14 mouse cellular contexts compared by ENCODE assay signal in the genomic region with DNA sequence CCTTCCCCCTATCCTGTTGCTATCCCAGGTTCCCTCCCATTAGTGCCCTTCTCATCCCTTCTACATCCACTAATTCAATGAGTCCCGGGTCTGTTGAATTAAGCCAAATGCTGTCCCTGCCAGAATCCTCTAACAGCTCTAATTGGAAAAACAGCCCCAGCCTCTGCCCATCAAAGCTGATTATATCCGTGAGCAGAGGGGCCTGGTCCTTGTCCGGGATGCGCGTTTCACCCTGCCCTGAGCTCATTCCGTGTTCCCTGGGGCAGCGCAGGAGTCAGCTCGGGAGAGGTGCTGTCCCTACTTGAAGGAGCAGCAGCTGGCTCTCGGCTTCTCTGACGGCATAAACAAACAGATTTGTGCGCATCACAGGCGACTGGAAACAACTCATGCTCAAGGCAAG.
DNase-seq lines count a peak whose midpoint lies in the region; ATAC-seq and TF ChIP-seq lines count a peak whose summit lies in the region.
"Had no signal": no experiment of that assay in that cellular context is flagged by ENCODE, and none has a peak within 500 bp of the region (broad histone marks: within the 10 kb centered on the region; RNA-seq: fewer than 3 reads in every experiment).

No protein-coding gene starts in this region.

- H3K4me3 ChIP-seq in intestine, embryonic 14.5 days (ENCODE audit: low read depth, low read length): no peak overlapping the region
- H3K4me3 ChIP-seq in intestine, postnatal 0 days (ENCODE audit: low read depth, low read length): no peak overlapping the region
- H3K4me3 ChIP-seq in midbrain, embryonic 14.5 days (replicated peaks; ENCODE audit: low read depth, low read length): no peak overlapping the region

- peak overlapping the region; percentile 35; the same call in 1 of the 2 replicates for H3K27ac ChIP-seq in intestine, embryonic 14.5 days (ENCODE audit: low read depth)
- H3K27ac ChIP-seq in intestine, postnatal 0 days (ENCODE audit: low read depth, low read length): no peak overlapping the region
- peak overlapping the region; percentile 41; the same call in 1 of the 2 replicates for H3K27ac ChIP-seq in midbrain, embryonic 14.5 days (replicated peaks; ENCODE audit: low read depth, low read length)
- H3K27ac ChIP-seq: liver, embryonic 14.5 days had no signal

- no peak overlapping the region for H3K9ac ChIP-seq in intestine, embryonic 14.5 days (ENCODE audit: low read length)
- H3K9ac ChIP-seq in intestine, postnatal 0 days (ENCODE audit: low read depth, low read length): no peak overlapping the region
- H3K9ac ChIP-seq in midbrain, embryonic 14.5 days (replicated peaks; ENCODE audit: low read length): no peak overlapping the region
- H3K9ac ChIP-seq: forebrain, postnatal 0 days; liver, embryonic 14.5 days had no signal

- no peaks in the 10 kb centered on the region for H3K36me3 ChIP-seq in intestine, embryonic 14.5 days (ENCODE audit: control insufficient read depth, insufficient read depth, low read length)
- no peaks in the 10 kb centered on the region for H3K36me3 ChIP-seq in intestine, postnatal 0 days (ENCODE audit: control insufficient read depth, insufficient read depth)
- no peaks in the 10 kb centered on the region for H3K36me3 ChIP-seq in midbrain, embryonic 14.5 days (ENCODE audit: control insufficient read depth, insufficient read depth, low read length)

- 17% methylated on average over 12 of the region's 12 CpGs for WGBS in intestine, embryonic 14.5 days
- 27% methylated on average over 12 of the region's 12 CpGs for whole genome bisulfite sequencing in intestine, postnatal 0 days
- WGBS in midbrain, embryonic 14.5 days: 26% methylated on average over 12 of the region's 12 CpGs

- TF ChIP-seq CTCF in intestine, postnatal 0 days (IDR thresholded peaks at IDR 0.05; ENCODE audit: low read depth): no peak

- ATAC-seq in intestine, embryonic 14.5 days (replicated peaks; ENCODE audit: low FRiP score, low TSS enrichment, low read depth): 0 out of 2 replicates have a peak, but pooled peaks have one; percentile 51
- ATAC-seq in intestine, postnatal 0 days: no peak
- no peak for ATAC-seq in midbrain, embryonic 14.5 days (ENCODE audit: low FRiP score, low TSS enrichment)
- ATAC-seq: forebrain, postnatal 0 days had no signal

- no peaks in the 10 kb centered on the region for H3K27me3 ChIP-seq in intestine, embryonic 14.5 days (replicated peaks; ENCODE audit: control insufficient read depth, insufficient read depth, low read length)
- H3K27me3 ChIP-seq in intestine, postnatal 0 days (replicated peaks; ENCODE audit: control insufficient read depth, insufficient read depth, low read length): no peaks in the 10 kb centered on the region
- no peaks in the 10 kb centered on the region for H3K27me3 ChIP-seq in midbrain, embryonic 14.5 days (ENCODE audit: control insufficient read depth, insufficient read depth, low read length)

- H3K4me1 ChIP-seq in intestine, embryonic 14.5 days (replicated peaks; ENCODE audit: control insufficient read depth, insufficient read depth, low read length): peaks cover 5% of the 10 kb centered on the region
- H3K4me1 ChIP-seq in intestine, postnatal 0 days (replicated peaks; ENCODE audit: control insufficient read depth, insufficient read depth, low read length): no peaks in the 10 kb centered on the region
- H3K4me1 ChIP-seq in midbrain, embryonic 14.5 days (ENCODE audit: control insufficient read depth, insufficient read depth, low read length): peaks cover 9% of the 10 kb centered on the region; the same call in 1 of the 2 replicates

- DNase-seq in adrenal gland, adult 8-10 months: peak; percentile 41
- no peak for DNase-seq in adrenal gland, adult 18-20 months (ENCODE audit: low spot score in 2 of 2)
- DNase-seq in intestine, embryonic 14.5 days (ENCODE audit: low spot score): no peak
- peak; percentile 11 for DNase-seq in brain, adult 2 months (ENCODE audit: low read depth, low spot score)
- DNase-seq in midbrain, embryonic 14.5 days: no peak
- DNase-seq in lung, postnatal 25 days (ENCODE audit: low spot score): no peak
- DNase-seq in gastrocnemius, adult 8-10 months (ENCODE audit: low spot score in 2 of 2): no peak
- DNase-seq: cerebellum, postnatal 25 days; forebrain, postnatal 0 days; gastrocnemius, postnatal 25 days; layer of hippocampus, adult 9-11 months; thymus, postnatal 25 days had no signal

- H3K4me2 ChIP-seq in intestine, embryonic 14.5 days (ENCODE audit: low read length): 0 out of 2 replicates have a peak overlapping the region, but pooled peaks have one; percentile 2
- H3K4me2 ChIP-seq in intestine, postnatal 0 days (replicated peaks; ENCODE audit: low read depth): no peak overlapping the region
- peak overlapping the region; percentile 19 for H3K4me2 ChIP-seq in midbrain, embryonic 14.5 days (ENCODE audit: low read length)

- no peaks in the 10 kb centered on the region for H3K9me3 ChIP-seq in intestine, embryonic 14.5 days (ENCODE audit: control insufficient read depth, low read length)
- H3K9me3 ChIP-seq in intestine, postnatal 0 days (ENCODE audit: control insufficient read depth): no peaks in the 10 kb centered on the region
- no peaks in the 10 kb centered on the region for H3K9me3 ChIP-seq in midbrain, embryonic 14.5 days (ENCODE audit: control insufficient read depth, low read length)

Comparison
In these comparisons a context has a peak if more than half of its experiments do, and no peak if none do; other contexts are left out.
1. DNase-seq: peak in adrenal gland, adult 8-10 months (single experiment) and brain, adult 2 months (single experiment); none in adrenal gland, adult 18-20 months (0 of 2), intestine, embryonic 14.5 days (single experiment), midbrain, embryonic 14.5 days (single experiment), lung, postnatal 25 days (single experiment) and gastrocnemius, adult 8-10 months (0 of 2).